Mouse (Mus musculus) midbrain, embryonic 15.5 days (tissue): Measurements from ENCODE around the gene Atad5. TPM values are rescaled to one million over a fixed set of nuclear protein-coding genes. Genes with fewer than 3 reads are reported as not detected.

Experiments
- ATAC-seq: fragments of 200-750 bp; cut with Nextera tagmentation; replicated peaks from 2 replicates; pipeline ENCODE4 v1.8.0; 2017; ENCODE audit warnings: moderate TSS enrichment
- H3K27ac ChIP-seq: fragments of 300-500 bp; sonication (generic); 2 replicates; pipeline ENCODE4 v1.5.1; 2015; ENCODE audit warnings: mild to moderate bottlenecking, inconsistent platforms
- H3K27me3 ChIP-seq: fragments of 300-500 bp; sonication (generic); replicated peaks from 2 replicates; pipeline ENCODE4 v1.6.1; 2015; ENCODE audit warnings: inconsistent platforms
- H3K36me3 ChIP-seq: fragments of 300-500 bp; sonication (generic); replicated peaks from 2 replicates; pipeline ENCODE4 v1.6.1; 2015; ENCODE audit warnings: inconsistent platforms
- H3K4me1 ChIP-seq: fragments of 300-500 bp; sonication (generic); 2 replicates; pipeline ENCODE4 v1.6.1; 2015; ENCODE audit warnings: inconsistent platforms
- H3K4me2 ChIP-seq: fragments of 300-500 bp; sonication (generic); 2 replicates; pipeline ENCODE4 v1.6.1; 2015; ENCODE audit warnings: inconsistent platforms, mild to moderate bottlenecking, moderate library complexity
- H3K4me3 ChIP-seq: fragments of 300-500 bp; sonication (generic); 2 replicates; pipeline ENCODE4 v1.5.1; 2015; ENCODE audit warnings: mild to moderate bottlenecking, inconsistent platforms
- H3K9ac ChIP-seq: fragments of 300-500 bp; sonication (generic); 2 replicates; pipeline ENCODE4 v1.6.1; 2015; ENCODE audit warnings: mild to moderate bottlenecking, inconsistent platforms
- H3K9me3 ChIP-seq: fragments of 300-500 bp; sonication (generic); 2 replicates; pipeline ENCODE4 v1.6.1; 2016; ENCODE audit warnings: inconsistent platforms
- WGBS: fragments of 180-500 bp; shearing (Covaris S2); methylation state at CpG from one replicate; pipeline ENCODE4 v1.1.7; 2015; ENCODE audit warnings: mixed read lengths; 5-methylcytosine and 5-hydroxymethylcytosine counted together
- polyA plus RNA-seq: library from polyadenylated mRNA; unstranded; fragments of >200 nt; fragmentation: Nextera tagmentation; extraction: Ambion mirVana; gene quantifications from 2 replicates; pipeline ENCODE4 v1.2.1, GENCODE M21; 2015

The Atad5 gene
- polyA plus RNA-seq, 1 experiment from 2014 or later = 5.1 TPM

DNA sequence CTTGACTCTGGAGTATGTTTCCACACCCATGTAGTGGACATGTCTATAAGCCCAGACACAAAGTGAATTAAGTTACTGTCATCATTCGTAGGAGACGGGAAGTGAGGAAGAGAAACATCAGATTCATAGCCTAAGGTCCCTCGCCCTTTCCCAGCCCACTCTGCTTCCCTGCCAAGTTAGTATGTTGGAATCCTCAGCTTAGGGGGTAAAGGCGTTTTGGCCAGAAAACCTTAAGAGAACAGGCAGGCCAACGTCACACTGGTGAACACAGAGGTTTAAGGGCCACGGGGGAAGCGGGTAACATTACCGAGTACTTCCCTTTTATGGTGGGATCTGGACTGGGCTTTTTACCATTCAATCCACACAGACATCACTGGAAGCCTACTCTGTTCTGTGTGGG lies 66.3 kb downstream of the Atad5 start:
- Histone ChIP-seq H3K36me3 (no peaks in the 10 kb centered on the region), H3K4me1 (peaks cover 8% of the 10 kb centered on the region; the same call in 1 of the 2 replicates), H3K27ac (no peak overlapping the region), H3K9me3 (no peaks in the 10 kb centered on the region), H3K27me3 (peaks cover 44% of the 10 kb centered on the region), H3K9ac (no peak overlapping the region), H3K4me3 (no peak overlapping the region), H3K4me2 (no peak overlapping the region)
- no peak for ATAC-seq
- 85% methylated on average over 8 of the region's 8 CpGs for WGBS

- H3K36me3 ChIP-seq = no peaks in the 10 kb centered on the region
- H3K4me1 ChIP-seq = peaks cover 8% of the 10 kb centered on the region; the same call in 1 of the 2 replicates
- H3K9me3 ChIP-seq = no peaks in the 10 kb centered on the region
- no peak for ATAC-seq
- H3K4me2 ChIP-seq = no peak overlapping the region
- H3K27ac ChIP-seq = no peak overlapping the region
- 76% methylated on average over 4 of the region's 4 CpGs for WGBS
- peaks cover 44% of the 10 kb centered on the region for H3K27me3 ChIP-seq
- H3K9ac ChIP-seq = no peak overlapping the region
- no peak overlapping the region for H3K4me3 ChIP-seq
Observed at GRCm38 (mm10) chr11:80155961-80156360, 66.8 kb downstream of the Atad5 start.

DNA sequence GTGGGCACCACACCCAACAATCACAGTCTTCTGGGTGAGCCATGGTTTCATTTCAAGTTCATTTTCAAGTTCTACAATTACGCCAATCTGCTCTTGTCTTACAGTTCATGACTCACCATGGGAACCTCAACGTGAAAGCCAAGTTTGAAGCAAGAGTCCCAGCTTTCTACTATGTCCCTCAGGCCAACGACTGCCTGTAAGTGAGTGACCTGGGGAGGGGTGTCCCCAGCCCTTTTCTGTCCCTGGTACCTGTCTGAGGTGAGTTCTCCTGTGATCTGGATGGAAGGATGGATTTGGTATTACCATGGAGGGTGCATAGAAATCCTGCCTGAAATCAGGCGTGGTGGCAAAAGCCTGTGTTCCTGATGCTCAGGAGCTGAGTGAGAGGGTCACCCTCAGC lies 67.6 kb downstream of the Atad5 start:
- WGBS = 82% methylated on average over 4 of the region's 4 CpGs
- Histone ChIP-seq H3K4me2 (no peak overlapping the region), H3K4me1 (peaks cover 8% of the 10 kb centered on the region; the same call in 1 of the 2 replicates), H3K9ac (no peak overlapping the region), H3K4me3 (no peak overlapping the region), H3K36me3 (no peaks in the 10 kb centered on the region), H3K27ac (no peak overlapping the region), H3K9me3 (no peaks in the 10 kb centered on the region), H3K27me3 (peaks cover 44% of the 10 kb centered on the region)
- ATAC-seq = no peak

- peaks cover 24% of the 10 kb centered on the region for H3K27me3 ChIP-seq
- H3K36me3 ChIP-seq = no peaks in the 10 kb centered on the region
- no peaks in the 10 kb centered on the region for H3K9me3 ChIP-seq
- no peak overlapping the region for H3K4me2 ChIP-seq
- no peak overlapping the region for H3K4me3 ChIP-seq
- no peak overlapping the region for H3K9ac ChIP-seq
- 82% methylated on average over 7 of the region's 7 CpGs for WGBS
- no peak for ATAC-seq
- H3K27ac ChIP-seq = no peak overlapping the region
- peaks cover 5% of the 10 kb centered on the region; the same call in 1 of the 2 replicates for H3K4me1 ChIP-seq
Observed at GRCm38 (mm10) chr11:80159018-80159417, 69.8 kb downstream of the Atad5 start.

DNA sequence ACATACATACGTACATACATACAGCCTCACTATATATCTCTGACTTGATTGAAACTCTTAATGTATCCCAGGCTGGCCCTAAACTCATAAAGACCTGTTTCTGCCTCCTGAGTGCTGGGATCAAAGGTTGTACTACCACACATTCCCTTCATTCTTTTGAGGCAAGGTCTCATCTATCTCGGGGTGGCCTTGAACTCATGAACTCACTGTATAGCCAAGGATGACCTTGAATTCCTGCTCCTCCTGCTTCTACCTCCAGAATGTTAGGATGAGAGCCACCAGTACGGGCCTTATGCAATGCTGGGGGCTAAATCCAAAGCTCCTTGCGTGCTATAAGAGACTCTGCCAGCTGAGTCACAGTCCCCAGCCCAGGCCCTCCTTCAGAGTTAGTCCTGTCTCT lies 71.8 kb downstream of the Atad5 start:
- no peak overlapping the region for H3K4me2 ChIP-seq
- H3K4me1 ChIP-seq = no peaks in the 10 kb centered on the region
- no peak overlapping the region for H3K27ac ChIP-seq
- H3K9ac ChIP-seq = no peak overlapping the region
- H3K36me3 ChIP-seq = no peaks in the 10 kb centered on the region
- no peak for ATAC-seq
- WGBS = 85% methylated on average over 4 of the region's 4 CpGs
- H3K9me3 ChIP-seq = no peaks in the 10 kb centered on the region
- no peak overlapping the region for H3K4me3 ChIP-seq
- peaks cover 6% of the 10 kb centered on the region; the same call in 1 of the 2 replicates for H3K27me3 ChIP-seq

DNA sequence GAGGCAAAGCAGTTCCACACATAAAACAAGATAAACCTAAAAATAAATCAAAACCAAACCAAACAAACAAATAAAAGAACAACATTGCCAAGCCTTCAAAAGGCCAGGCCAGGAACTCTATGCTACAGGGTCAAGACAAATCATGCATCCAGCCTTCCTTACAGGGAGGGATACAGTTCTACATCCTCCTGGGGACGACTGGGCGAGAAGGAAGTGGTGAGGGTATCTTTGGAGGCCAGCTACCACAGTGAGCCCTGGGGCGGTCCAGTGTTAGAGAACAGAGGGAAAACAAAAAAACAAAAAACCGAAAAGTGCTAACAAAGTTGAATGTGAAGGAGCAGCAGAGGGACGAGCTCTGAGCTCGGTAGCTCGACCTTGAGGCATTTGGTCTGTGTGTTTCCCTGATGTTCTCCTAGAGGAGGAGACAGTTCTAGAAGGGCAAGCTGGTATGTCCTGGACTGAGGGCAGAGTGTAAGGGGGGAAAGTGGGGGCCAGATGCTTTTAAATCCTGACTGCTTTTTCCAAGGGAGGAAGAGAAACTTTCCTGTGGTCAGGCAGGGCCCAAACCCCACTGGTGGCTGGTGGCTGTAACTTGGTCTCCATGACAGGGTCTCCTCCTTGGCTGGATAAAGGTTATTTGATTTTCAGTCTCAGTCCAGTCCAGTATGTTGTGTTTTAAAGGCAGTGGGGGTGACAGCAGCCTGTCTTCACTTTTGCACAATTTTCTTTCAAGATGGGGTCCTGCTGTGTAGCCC lies 74.3 kb downstream of the Atad5 start:
- H3K4me1 ChIP-seq = no peaks in the 10 kb centered on the region
- H3K9me3 ChIP-seq = no peaks in the 10 kb centered on the region
- no peak for ATAC-seq
- H3K4me2 ChIP-seq = no peak overlapping the region
- no peak overlapping the region for H3K27ac ChIP-seq
- no peaks in the 10 kb centered on the region for H3K27me3 ChIP-seq
- H3K36me3 ChIP-seq = no peaks in the 10 kb centered on the region
- 75% methylated on average over 7 of the region's 7 CpGs for WGBS
- no peak overlapping the region for H3K9ac ChIP-seq
- H3K4me3 ChIP-seq = no peak overlapping the region

GRCm38 (mm10) chr11:80164224-80164623 lies 75.0 kb downstream of the Atad5 start:
- no peak overlapping the region for H3K4me3 ChIP-seq
- H3K27me3 ChIP-seq = no peaks in the 10 kb centered on the region
- H3K9me3 ChIP-seq = no peaks in the 10 kb centered on the region
- no peaks in the 10 kb centered on the region for H3K36me3 ChIP-seq
- 46% methylated on average over 2 of the region's 2 CpGs for WGBS
- H3K27ac ChIP-seq = no peak overlapping the region
- H3K4me1 ChIP-seq = no peaks in the 10 kb centered on the region
- H3K9ac ChIP-seq = no peak overlapping the region
- no peak overlapping the region for H3K4me2 ChIP-seq
- ATAC-seq = no peak

DNA sequence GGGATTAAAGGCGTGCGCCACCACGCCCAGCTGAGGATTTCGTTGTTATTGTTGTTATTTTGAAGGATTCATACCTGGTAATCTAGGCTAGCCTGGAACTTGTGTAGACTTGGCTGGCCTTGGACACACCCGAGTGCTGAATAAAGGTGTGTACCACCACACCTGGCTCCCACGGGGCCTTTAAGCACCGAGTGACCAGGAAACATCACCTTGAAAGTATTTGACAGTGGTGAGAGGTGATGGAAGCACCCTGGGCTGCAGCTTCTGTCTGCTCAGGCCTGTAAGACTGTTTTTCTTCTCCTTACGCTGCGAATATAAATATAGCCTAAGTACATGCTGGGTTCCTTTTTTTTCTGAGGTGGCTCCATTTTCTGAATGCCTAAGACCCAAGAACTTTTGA lies 78.9 kb downstream of the Atad5 start:
- Histone ChIP-seq H3K27me3 (no peaks in the 10 kb centered on the region), H3K36me3 (no peaks in the 10 kb centered on the region), H3K9ac (no peak overlapping the region), H3K4me2 (no peak overlapping the region), H3K4me3 (no peak overlapping the region), H3K27ac (no peak overlapping the region), H3K4me1 (no peaks in the 10 kb centered on the region), H3K9me3 (no peaks in the 10 kb centered on the region)
- 93% methylated on average over 9 of the region's 9 CpGs for WGBS
- ATAC-seq = no peak

- no peak overlapping the region for H3K27ac ChIP-seq
- WGBS = 84% methylated on average over 4 of the region's 4 CpGs
- no peaks in the 10 kb centered on the region for H3K27me3 ChIP-seq
- no peak overlapping the region for H3K4me3 ChIP-seq
- H3K9me3 ChIP-seq = no peaks in the 10 kb centered on the region
- no peak for ATAC-seq
- H3K4me2 ChIP-seq = no peak overlapping the region
- no peaks in the 10 kb centered on the region for H3K36me3 ChIP-seq
- H3K4me1 ChIP-seq = no peaks in the 10 kb centered on the region
- H3K9ac ChIP-seq = no peak overlapping the region
Observed at GRCm38 (mm10) chr11:80168611-80169249, 79.5 kb downstream of the Atad5 start.

DNA sequence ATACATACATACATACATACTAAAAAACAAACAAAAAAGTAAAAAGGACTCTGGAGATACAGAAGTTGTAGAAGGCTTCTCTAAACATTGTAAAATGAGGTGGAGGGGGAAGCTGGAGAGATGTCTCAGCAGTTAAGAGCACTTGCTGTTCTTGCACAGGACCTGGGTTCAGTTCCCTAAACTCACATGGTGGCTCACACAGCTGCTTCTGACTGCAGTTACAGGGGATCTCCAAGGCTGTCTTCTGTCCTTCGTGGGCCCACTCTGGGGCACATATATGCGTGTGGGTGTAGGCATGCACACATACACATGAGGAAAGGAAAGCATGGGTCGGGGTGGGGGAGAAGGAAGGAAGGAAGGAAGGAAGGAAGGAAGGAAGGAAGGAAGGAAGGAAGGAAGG lies 80.4 kb downstream of the Atad5 start:
- WGBS = 95% methylated on average over 3 of the region's 3 CpGs
- ATAC-seq = no peak

GRCm38 (mm10) chr11:80170351-80170750 lies 81.2 kb downstream of the Atad5 start:
- Histone ChIP-seq H3K9me3 (no peaks in the 10 kb centered on the region), H3K4me2 (no peak overlapping the region), H3K27me3 (no peaks in the 10 kb centered on the region), H3K4me3 (no peak overlapping the region), H3K4me1 (no peaks in the 10 kb centered on the region), H3K27ac (no peak overlapping the region), H3K36me3 (no peaks in the 10 kb centered on the region), H3K9ac (no peak overlapping the region)
- WGBS = 79% methylated on average over 5 of the region's 5 CpGs
- no peak for ATAC-seq

More for the DNA sequence above, 80.4 kb downstream of the Atad5 start:
- Histone ChIP-seq H3K4me3 (no peak overlapping the region), H3K4me2 (no peak overlapping the region), H3K27me3 (no peaks in the 10 kb centered on the region), H3K9me3 (no peaks in the 10 kb centered on the region), H3K36me3 (no peaks in the 10 kb centered on the region), H3K9ac (no peak overlapping the region), H3K27ac (no peak overlapping the region), H3K4me1 (no peaks in the 10 kb centered on the region)

GRCm38 (mm10) chr11:80171884-80172283 lies 82.7 kb downstream of the Atad5 start:
- no peak overlapping the region for H3K9ac ChIP-seq
- no peak overlapping the region for H3K4me2 ChIP-seq
- H3K9me3 ChIP-seq = no peaks in the 10 kb centered on the region
- H3K36me3 ChIP-seq = no peaks in the 10 kb centered on the region
- WGBS = 77% methylated on average over 4 of the region's 4 CpGs
- no peaks in the 10 kb centered on the region for H3K27me3 ChIP-seq
- no peak for ATAC-seq
- no peak overlapping the region for H3K27ac ChIP-seq
- no peak overlapping the region for H3K4me3 ChIP-seq
- no peaks in the 10 kb centered on the region for H3K4me1 ChIP-seq
